Mouse (Mus musculus) lung, postnatal 0 days (tissue): ENCODE measurements at regions not wholly inside any gene's neighbourhood (a gene's known extent, or its start where the extent isn't known, plus 50 kb on each side); places are given as distances from the start of the nearest gene placed in this dataset.
A peak's percentile ranks its signal among the peaks of the same experiment; 100 is the strongest.

Source experiments
- ATAC-seq: fragments of 200-750 bp; cut with Nextera tagmentation; 2 replicates; pipeline ENCODE4 v1.8.0; 2017; ENCODE audit warnings: moderate library complexity
- DNase-seq: peaks from one replicate; pipeline ENCODE4 v3.0.0-alpha.2; 2016; ENCODE audit warnings: low spot score
- H3K27ac ChIP-seq: fragments of 300-500 bp; sonication (generic); 2 replicates; pipeline ENCODE4 v1.5.1; 2014; ENCODE audit warnings: antibody characterized with exemption, mild to moderate bottlenecking, low read length, mixed read lengths
- H3K27me3 ChIP-seq: fragments of 300-500 bp; sonication (generic); replicated peaks from 2 replicates; pipeline ENCODE4 v1.6.1; 2014; ENCODE audit warnings: low read length, mixed read lengths; ENCODE audit not compliant: insufficient read depth
- H3K36me3 ChIP-seq: fragments of 300-500 bp; sonication (generic); 2 replicates; pipeline ENCODE4 v1.6.1; 2014; ENCODE audit warnings: low read length, mixed read lengths; ENCODE audit not compliant: insufficient read depth
- H3K4me1 ChIP-seq: fragments of 300-500 bp; sonication (generic); 2 replicates; pipeline ENCODE4 v1.6.1; 2014; ENCODE audit warnings: antibody characterized with exemption, low read depth, low read length, mixed read lengths; ENCODE audit not compliant: insufficient read depth
- H3K4me2 ChIP-seq: fragments of 300-500 bp; sonication (generic); replicated peaks from 2 replicates; pipeline ENCODE4 v1.6.1; 2014; ENCODE audit warnings: low read depth, mild to moderate bottlenecking, low read length, moderate library complexity, mixed read lengths
- H3K4me3 ChIP-seq: fragments of 300-500 bp; sonication (generic); 2 replicates; pipeline ENCODE4 v1.5.1; 2014; ENCODE audit warnings: low read depth, low read length
- H3K9ac ChIP-seq: fragments of 300-500 bp; sonication (generic); replicated peaks from 2 replicates; pipeline ENCODE4 v1.6.1; 2014; ENCODE audit warnings: low read depth, mild to moderate bottlenecking
- H3K9me3 ChIP-seq: fragments of 300-500 bp; sonication (generic); 2 replicates; pipeline ENCODE4 v1.6.1; 2016; ENCODE audit warnings: low read length, mixed read lengths
- CTCF ChIP-seq: IDR thresholded peaks from 2 replicates; pipeline ENCODE4 v1.5.1; 2016; ENCODE audit warnings: antibody characterized with exemption, mild to moderate bottlenecking
- EP300 ChIP-seq: IDR thresholded peaks from 2 replicates; pipeline ENCODE4 v1.6.1; 2016; ENCODE audit warnings: antibody characterized with exemption, mild to moderate bottlenecking, control low read depth
- WGBS: fragments of 180-500 bp; shearing (Covaris S2); extraction: QIAGEN DNeasy Blood & Tissue Kit; methylation state at CpG from one replicate; pipeline ENCODE4 v1.1.7; 2014; 5-methylcytosine and 5-hydroxymethylcytosine counted together

GRCm38 (mm10) chr7:74757469-74757868 is 202.9 kb upstream of the Slco3a1 start:
- WGBS, result 56% methylated on average over 2 of the region's 2 CpGs
- H3K4me1 ChIP-seq, result no peaks in the 10 kb centered on the region
- no peaks in the 10 kb centered on the region for H3K9me3 ChIP-seq
- no peak overlapping the region for H3K9ac ChIP-seq
- H3K27me3 ChIP-seq, result no peaks in the 10 kb centered on the region
- ATAC-seq (no peak), DNase-seq (no peak)
- H3K36me3 ChIP-seq, result no peaks in the 10 kb centered on the region
- no peak overlapping the region for H3K4me3 ChIP-seq
- no peak overlapping the region for H3K27ac ChIP-seq
- TF ChIP-seq EP300 (no peak), CTCF (no peak)
- no peak overlapping the region for H3K4me2 ChIP-seq

- H3K27ac ChIP-seq, result no peak overlapping the region
- H3K9ac ChIP-seq, result no peak overlapping the region
- TF ChIP-seq EP300, result peak; percentile 29; the same call in 1 of the 2 replicates
- no peak for TF ChIP-seq CTCF
- H3K9me3 ChIP-seq, result no peaks in the 10 kb centered on the region
- no peaks in the 10 kb centered on the region for H3K27me3 ChIP-seq
- ATAC-seq (peak; percentile 62; the same call in 1 of the 2 replicates), DNase-seq (peak; percentile 16)
- H3K4me3 ChIP-seq, result no peak overlapping the region
- WGBS, result 50% methylated on average over 1 of the region's 1 CpGs
- H3K4me2 ChIP-seq, result no peak overlapping the region
- peaks cover 4% of the 10 kb centered on the region; the same call in 1 of the 2 replicates for H3K4me1 ChIP-seq
- no peaks in the 10 kb centered on the region for H3K36me3 ChIP-seq
Measured at GRCm38 (mm10) chr7:74747704-74748103, 193.1 kb upstream of the Slco3a1 start.

- Histone ChIP-seq H3K4me2 (no peak overlapping the region), H3K4me3 (no peak overlapping the region), H3K9ac (no peak overlapping the region), H3K27ac (no peak overlapping the region), H3K4me1 (no peaks in the 10 kb centered on the region), H3K36me3 (no peaks in the 10 kb centered on the region), H3K9me3 (no peaks in the 10 kb centered on the region), H3K27me3 (no peaks in the 10 kb centered on the region)
- no peak for TF ChIP-seq CTCF
- TF ChIP-seq EP300, result no peak
- 79% methylated on average over 6 of the region's 6 CpGs for WGBS
- ATAC-seq (no peak), DNase-seq (no peak)
Measured at GRCm38 (mm10) chr7:74734941-74735340, 180.4 kb upstream of the Slco3a1 start.

- WGBS, result 22% methylated on average over 8 of the region's 8 CpGs
- H3K9me3 ChIP-seq, result no peaks in the 10 kb centered on the region
- H3K27ac ChIP-seq, result no peak overlapping the region
- DNase-seq (peak; percentile 73), ATAC-seq (peak; percentile 93)
- no peak overlapping the region for H3K4me3 ChIP-seq
- H3K27me3 ChIP-seq, result no peaks in the 10 kb centered on the region
- peak overlapping the region; percentile 28; the same call in 1 of the 2 replicates for H3K4me2 ChIP-seq
- no peak overlapping the region; the same call in 1 of the 2 replicates for H3K9ac ChIP-seq
- peaks cover 11% of the 10 kb centered on the region; the same call in 1 of the 2 replicates for H3K4me1 ChIP-seq
- no peaks in the 10 kb centered on the region for H3K36me3 ChIP-seq
- TF ChIP-seq EP300, result peak; percentile 74
- TF ChIP-seq CTCF, result no peak
Measured at GRCm38 (mm10) chr7:74726324-74726991, 171.9 kb upstream of the Slco3a1 start.

GRCm38 (mm10) chr7:74719321-74719720 is 164.7 kb upstream of the Slco3a1 start:
- Histone ChIP-seq H3K4me3 (no peak overlapping the region), H3K27me3 (no peaks in the 10 kb centered on the region), H3K36me3 (no peaks in the 10 kb centered on the region), H3K9ac (no peak overlapping the region), H3K4me2 (no peak overlapping the region), H3K4me1 (no peaks in the 10 kb centered on the region), H3K27ac (no peak overlapping the region), H3K9me3 (no peaks in the 10 kb centered on the region)
- DNase-seq (no peak), ATAC-seq (no peak)
- TF ChIP-seq EP300 (no peak), CTCF (no peak)
- WGBS, result 93% methylated on average over 14 of the region's 14 CpGs

GRCm38 (mm10) chr7:74709993-74710581 is 155.5 kb upstream of the Slco3a1 start:
- no peaks in the 10 kb centered on the region for H3K9me3 ChIP-seq
- no peaks in the 10 kb centered on the region for H3K4me1 ChIP-seq
- DNase-seq (no peak), ATAC-seq (no peak)
- 61% methylated on average over 7 of the region's 7 CpGs for WGBS
- no peaks in the 10 kb centered on the region for H3K27me3 ChIP-seq
- no peak overlapping the region for H3K4me3 ChIP-seq
- no peak overlapping the region for H3K9ac ChIP-seq
- H3K36me3 ChIP-seq, result no peaks in the 10 kb centered on the region
- TF ChIP-seq CTCF (no peak), EP300 (no peak)
- H3K27ac ChIP-seq, result no peak overlapping the region
- H3K4me2 ChIP-seq, result no peak overlapping the region
